Mouse (Mus musculus): ENCODE measurements at regions not wholly inside any gene's neighbourhood (a gene's known extent, or its start where the extent isn't known, plus 50 kb on each side); places are given as distances from the start of the nearest gene placed in this dataset.

GRCm38 (mm10) chr6:106964337-106964736 is 164.5 kb upstream of the Crbn start:
- H3K27ac ChIP-seq (ENCODE audit: low read depth, low read length): no peak overlapping the region
- TF ChIP-seq CTCF (IDR thresholded peaks at IDR 0.05; ENCODE audit: low read depth): no peak
- H3K4me2 ChIP-seq (replicated peaks; ENCODE audit: low read depth): no peak overlapping the region
- no peak overlapping the region for H3K4me3 ChIP-seq (ENCODE audit: low read depth, low read length)
- no peak overlapping the region for H3K9ac ChIP-seq (ENCODE audit: low read depth, low read length)
- no peaks in the 10 kb centered on the region for H3K27me3 ChIP-seq (replicated peaks; ENCODE audit: control insufficient read depth, insufficient read depth, low read length)
- H3K9me3 ChIP-seq (ENCODE audit: control insufficient read depth): no peaks in the 10 kb centered on the region
- 71% methylated on average over 1 of the region's 1 CpGs for WGBS
- no peak for ATAC-seq
- no peaks in the 10 kb centered on the region for H3K4me1 ChIP-seq (replicated peaks; ENCODE audit: control insufficient read depth, insufficient read depth, low read length)
- H3K36me3 ChIP-seq (ENCODE audit: control insufficient read depth, insufficient read depth): no peaks in the 10 kb centered on the region

GRCm38 (mm10) chr6:106975439-106975838 is 175.6 kb upstream of the Crbn start:
- Histone ChIP-seq H3K36me3 (ENCODE audit: control insufficient read depth, insufficient read depth) (no peaks in the 10 kb centered on the region), H3K4me2 (replicated peaks; ENCODE audit: low read depth) (no peak overlapping the region), H3K4me1 (replicated peaks; ENCODE audit: control insufficient read depth, insufficient read depth, low read length) (no peaks in the 10 kb centered on the region), H3K27ac (ENCODE audit: low read depth, low read length) (no peak overlapping the region), H3K9ac (ENCODE audit: low read depth, low read length) (no peak overlapping the region), H3K9me3 (ENCODE audit: control insufficient read depth) (no peaks in the 10 kb centered on the region), H3K27me3 (replicated peaks; ENCODE audit: control insufficient read depth, insufficient read depth, low read length) (no peaks in the 10 kb centered on the region), H3K4me3 (ENCODE audit: low read depth, low read length) (no peak overlapping the region)
- ATAC-seq: no peak
- 41% methylated on average over 2 of the region's 2 CpGs for whole genome bisulfite sequencing
- TF ChIP-seq CTCF (IDR thresholded peaks at IDR 0.05; ENCODE audit: low read depth): no peak

- TF ChIP-seq CTCF (IDR thresholded peaks at IDR 0.05; ENCODE audit: low read depth): no peak
- no peak overlapping the region for H3K4me2 ChIP-seq (replicated peaks; ENCODE audit: low read depth)
- no peaks in the 10 kb centered on the region for H3K36me3 ChIP-seq (ENCODE audit: control insufficient read depth, insufficient read depth)
- H3K4me1 ChIP-seq (replicated peaks; ENCODE audit: control insufficient read depth, insufficient read depth, low read length): no peaks in the 10 kb centered on the region
- H3K27me3 ChIP-seq (replicated peaks; ENCODE audit: control insufficient read depth, insufficient read depth, low read length): no peaks in the 10 kb centered on the region
- ATAC-seq: no peak
- H3K27ac ChIP-seq (ENCODE audit: low read depth, low read length): no peak overlapping the region
- no peaks in the 10 kb centered on the region for H3K9me3 ChIP-seq (ENCODE audit: control insufficient read depth)
- no peak overlapping the region for H3K4me3 ChIP-seq (ENCODE audit: low read depth, low read length)
- no peak overlapping the region for H3K9ac ChIP-seq (ENCODE audit: low read depth, low read length)
Observed at GRCm38 (mm10) chr6:106978721-106979120, 178.8 kb upstream of the Crbn start.

GRCm38 (mm10) chr6:106979755-106980154 is 179.9 kb upstream of the Crbn start:
- 93% methylated on average over 3 of the region's 3 CpGs for WGBS
- Histone ChIP-seq H3K9ac (ENCODE audit: low read depth, low read length) (no peak overlapping the region), H3K4me1 (replicated peaks; ENCODE audit: control insufficient read depth, insufficient read depth, low read length) (no peaks in the 10 kb centered on the region)

GRCm38 (mm10) chr6:106980188-106980587 is 180.3 kb upstream of the Crbn start:
- H3K27me3 ChIP-seq (replicated peaks; ENCODE audit: control insufficient read depth, insufficient read depth, low read length): no peaks in the 10 kb centered on the region
- no peaks in the 10 kb centered on the region for H3K9me3 ChIP-seq (ENCODE audit: control insufficient read depth)
- no peak overlapping the region for H3K4me2 ChIP-seq (replicated peaks; ENCODE audit: low read depth)
- TF ChIP-seq CTCF (IDR thresholded peaks at IDR 0.05; ENCODE audit: low read depth): no peak
- no peak for ATAC-seq
- H3K27ac ChIP-seq (ENCODE audit: low read depth, low read length): no peak overlapping the region
- H3K9ac ChIP-seq (ENCODE audit: low read depth, low read length): no peak overlapping the region
- no peak overlapping the region for H3K4me3 ChIP-seq (ENCODE audit: low read depth, low read length)
- no peaks in the 10 kb centered on the region for H3K36me3 ChIP-seq (ENCODE audit: control insufficient read depth, insufficient read depth)
- H3K4me1 ChIP-seq (replicated peaks; ENCODE audit: control insufficient read depth, insufficient read depth, low read length): no peaks in the 10 kb centered on the region
- 82% methylated on average over 4 of the region's 4 CpGs for WGBS

More at GRCm38 (mm10) chr6:106979755-106980154, 179.9 kb upstream of the Crbn start:
- Histone ChIP-seq H3K4me2 (replicated peaks; ENCODE audit: low read depth) (no peak overlapping the region), H3K9me3 (ENCODE audit: control insufficient read depth) (no peaks in the 10 kb centered on the region), H3K27ac (ENCODE audit: low read depth, low read length) (no peak overlapping the region), H3K36me3 (ENCODE audit: control insufficient read depth, insufficient read depth) (no peaks in the 10 kb centered on the region), H3K4me3 (ENCODE audit: low read depth, low read length) (no peak overlapping the region), H3K27me3 (replicated peaks; ENCODE audit: control insufficient read depth, insufficient read depth, low read length) (no peaks in the 10 kb centered on the region)
- no peak for TF ChIP-seq CTCF (IDR thresholded peaks at IDR 0.05; ENCODE audit: low read depth)
- no peak for ATAC-seq

GRCm38 (mm10) chr6:106981232-106981631 is 181.4 kb upstream of the Crbn start:
- Histone ChIP-seq H3K27ac (ENCODE audit: low read depth, low read length) (no peak overlapping the region), H3K4me3 (ENCODE audit: low read depth, low read length) (no peak overlapping the region), H3K27me3 (replicated peaks; ENCODE audit: control insufficient read depth, insufficient read depth, low read length) (no peaks in the 10 kb centered on the region), H3K9ac (ENCODE audit: low read depth, low read length) (no peak overlapping the region), H3K4me2 (replicated peaks; ENCODE audit: low read depth) (no peak overlapping the region), H3K9me3 (ENCODE audit: control insufficient read depth) (no peaks in the 10 kb centered on the region), H3K36me3 (ENCODE audit: control insufficient read depth, insufficient read depth) (no peaks in the 10 kb centered on the region), H3K4me1 (replicated peaks; ENCODE audit: control insufficient read depth, insufficient read depth, low read length) (no peaks in the 10 kb centered on the region)
- no peak for ATAC-seq
- no peak for TF ChIP-seq CTCF (IDR thresholded peaks at IDR 0.05; ENCODE audit: low read depth)
- 82% methylated on average over 1 of the region's 1 CpGs for WGBS

GRCm38 (mm10) chr6:106985132-106985801 is 185.4 kb upstream of the Crbn start:
- Histone ChIP-seq H3K36me3 (ENCODE audit: control insufficient read depth, insufficient read depth) (no peaks in the 10 kb centered on the region), H3K27me3 (replicated peaks; ENCODE audit: control insufficient read depth, insufficient read depth, low read length) (no peaks in the 10 kb centered on the region), H3K4me3 (ENCODE audit: low read depth, low read length) (no peak overlapping the region), H3K4me1 (replicated peaks; ENCODE audit: control insufficient read depth, insufficient read depth, low read length) (no peaks in the 10 kb centered on the region), H3K27ac (ENCODE audit: low read depth, low read length) (no peak overlapping the region), H3K4me2 (replicated peaks; ENCODE audit: low read depth) (no peak overlapping the region), H3K9me3 (ENCODE audit: control insufficient read depth) (no peaks in the 10 kb centered on the region), H3K9ac (ENCODE audit: low read depth, low read length) (no peak overlapping the region)
- WGBS: 36% methylated on average over 4 of the region's 4 CpGs
- no peak for TF ChIP-seq CTCF (IDR thresholded peaks at IDR 0.05; ENCODE audit: low read depth)
- ATAC-seq: no peak
